Mouse (Mus musculus) E14TG2a.4 (cell line): ENCODE measurements around the gene Tbc1d12.

Experiments used
- CTCF ChIP-seq: conservative IDR thresholded peaks from 2 replicates; pipeline ENCODE4 v1.5.1; 2014; ENCODE audit warnings: low read length
- POU5F1 ChIP-seq: IDR thresholded peaks from 2 replicates; pipeline ENCODE4 v1.6.1; 2014; ENCODE audit warnings: low read length, borderline replicate concordance

DNA sequence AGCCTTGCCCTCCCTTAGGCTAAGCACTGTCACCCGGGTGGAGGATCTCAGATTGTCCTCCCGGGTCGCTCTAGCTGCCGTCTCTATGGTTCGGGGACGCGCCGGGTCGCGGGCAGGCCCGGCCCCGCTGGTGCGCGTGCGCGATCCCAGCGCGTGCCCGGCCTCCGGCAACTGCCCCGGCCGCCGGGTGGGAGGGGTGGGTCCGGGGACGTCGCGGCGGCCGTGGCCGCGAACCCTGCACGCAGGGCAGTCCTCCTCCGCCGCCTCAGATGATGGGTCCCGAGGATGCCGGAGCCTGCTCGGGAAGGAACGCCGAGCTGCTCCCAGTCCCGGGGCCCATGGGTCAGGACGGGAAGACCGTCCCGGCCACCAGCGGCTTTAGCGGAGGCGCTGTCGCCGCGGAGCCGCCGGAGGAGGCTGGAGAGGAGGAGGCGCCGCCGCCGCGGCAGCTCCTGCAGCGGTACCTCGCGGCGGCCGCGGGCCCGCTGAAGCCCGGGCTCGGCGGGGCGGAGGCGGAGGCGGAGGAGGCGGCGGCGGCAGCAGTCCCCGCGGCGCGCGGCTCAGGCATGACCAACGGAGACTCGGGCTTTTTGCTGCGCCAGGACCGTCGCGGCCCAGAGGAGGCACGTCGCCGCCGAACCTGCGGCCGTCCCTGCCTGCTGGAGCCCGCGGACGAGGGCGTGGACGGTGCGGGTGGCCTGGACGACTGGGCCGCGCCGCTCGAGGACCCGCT, at the start of gene Tbc1d12:
- TF ChIP-seq CTCF (no peak), POU5F1 (no peak)
